Mouse (Mus musculus) olfactory bulb, adult 2 months (tissue): Measurements from ENCODE around the gene N4bp3. TPM values are rescaled to one million over a fixed set of nuclear protein-coding genes. Genes with fewer than 3 reads are reported as not detected.

Experiments used
- H3K27ac ChIP-seq: fragments of 200-500 bp; 2 replicates; pipeline ENCODE4 v1.5.1; 2012; ENCODE audit warnings: low read depth, low read length; ENCODE audit not compliant: insufficient read depth
- H3K4me1 ChIP-seq: fragments of 200-500 bp; 2 replicates; pipeline ENCODE4 v1.6.1; 2012; ENCODE audit warnings: low read length; ENCODE audit not compliant: control insufficient read depth, insufficient read depth
- H3K4me3 ChIP-seq: fragments of 200-500 bp; 2 replicates; pipeline ENCODE4 v1.5.1; 2012; ENCODE audit warnings: mild to moderate bottlenecking, low read depth, low read length, moderate library complexity; ENCODE audit not compliant: insufficient read depth
- CTCF ChIP-seq: fragments of 200-500 bp; IDR thresholded peaks from 2 replicates; pipeline ENCODE4 v1.5.1; 2012; ENCODE audit warnings: low read depth, mild to moderate bottlenecking, low read length, moderate library complexity; ENCODE audit not compliant: insufficient read depth
- POLR2A ChIP-seq: fragments of 200-500 bp; IDR thresholded peaks from 2 replicates; pipeline ENCODE4 v1.6.1; 2012; ENCODE audit warnings: mild to moderate bottlenecking, low read depth, low read length, moderate library complexity; ENCODE audit not compliant: insufficient read depth
- WGBS: fragments of 180-500 bp; shearing (Covaris S2); methylation state at CpG from one replicate; pipeline ENCODE4 v1.1.7; 2018; 5-methylcytosine and 5-hydroxymethylcytosine counted together
- polyA plus RNA-seq: library from polyadenylated mRNA; stranded (reverse); fragments of >200 nt; gene quantifications from 2 replicates; pipeline ENCODE4 v1.2.4, GENCODE M21; 2012; ENCODE audit warnings: low replicate concordance; ENCODE audit not compliant: missing spikeins, insufficient read depth, insufficient read length

The N4bp3 gene
- polyA plus RNA-seq, 1 experiment, result not detected

DNA sequence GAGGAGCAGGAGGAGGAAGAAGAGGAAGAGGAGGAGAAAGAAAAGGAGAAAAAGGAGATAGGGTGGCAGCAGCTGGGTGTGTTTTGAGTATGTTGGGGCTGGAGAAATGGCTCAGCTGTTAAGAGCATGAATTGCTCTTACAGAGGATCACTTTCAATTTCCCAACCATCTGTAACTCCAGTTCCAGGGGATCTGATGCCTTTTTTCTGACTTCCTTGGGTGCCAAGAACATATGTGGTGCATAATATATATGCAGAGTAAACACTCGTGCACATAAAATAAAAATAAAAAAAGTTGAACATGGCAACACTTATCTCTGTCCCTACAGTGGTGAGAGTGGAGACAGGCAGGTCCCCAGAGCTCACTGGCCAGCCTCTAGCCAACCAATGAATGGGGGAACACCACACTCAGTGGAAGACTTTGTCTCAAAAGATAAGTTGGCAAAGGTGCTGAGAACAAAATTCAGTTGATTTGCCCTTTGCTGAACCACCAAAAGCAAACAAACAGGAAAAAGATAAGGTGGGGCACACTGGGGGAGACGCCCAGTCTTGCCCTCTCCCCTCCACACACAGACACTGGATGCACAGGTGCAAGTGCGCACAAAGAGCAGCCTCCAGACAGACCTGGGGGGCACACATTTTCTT is 41.3 kb downstream of the N4bp3 start:
- TF ChIP-seq CTCF (no peak), POLR2A (no peak)
- 86% methylated on average over 3 of the region's 3 CpGs for WGBS
- Histone ChIP-seq H3K4me3 (no peak overlapping the region), H3K27ac (no peak overlapping the region), H3K4me1 (no peaks in the 10 kb centered on the region)

DNA sequence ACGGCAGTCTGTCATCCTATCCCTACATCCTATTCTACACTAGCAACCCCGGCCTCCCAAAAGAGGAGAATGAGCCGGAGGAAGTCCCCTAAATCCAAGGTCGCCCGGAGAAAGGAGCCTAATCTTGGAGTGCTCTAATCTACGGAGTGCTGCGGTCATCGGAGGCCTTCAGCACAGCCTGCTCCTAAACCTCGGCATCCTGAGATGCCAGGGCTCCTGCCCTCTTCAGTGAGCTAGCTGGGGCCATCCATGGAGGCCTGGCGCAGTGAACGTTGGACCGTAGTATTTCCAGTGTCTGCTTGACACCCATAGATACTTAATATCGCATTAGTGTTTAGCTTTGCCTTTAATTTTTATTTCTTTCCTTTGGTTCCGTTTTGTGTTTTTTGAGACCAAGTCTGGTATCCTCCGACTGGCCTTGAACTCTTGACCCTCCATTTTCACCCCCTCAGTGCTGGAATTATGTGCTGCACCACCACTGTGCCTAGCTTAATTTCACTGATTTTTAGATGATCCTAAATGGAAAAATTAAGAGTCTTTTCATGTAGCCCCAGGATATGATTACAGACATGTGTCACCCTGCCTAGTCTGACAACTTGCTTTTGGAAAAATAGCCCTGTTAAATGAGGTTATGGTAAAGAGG is 43.4 kb downstream of the N4bp3 start:
- H3K4me3 ChIP-seq, result peak overlapping the region; percentile 77
- no peaks in the 10 kb centered on the region for H3K4me1 ChIP-seq
- WGBS, result 8% methylated on average over 15 of the region's 15 CpGs
- TF ChIP-seq CTCF, result no peak
- TF ChIP-seq POLR2A, result no peak
- peak overlapping the region; percentile 71 for H3K27ac ChIP-seq

DNA sequence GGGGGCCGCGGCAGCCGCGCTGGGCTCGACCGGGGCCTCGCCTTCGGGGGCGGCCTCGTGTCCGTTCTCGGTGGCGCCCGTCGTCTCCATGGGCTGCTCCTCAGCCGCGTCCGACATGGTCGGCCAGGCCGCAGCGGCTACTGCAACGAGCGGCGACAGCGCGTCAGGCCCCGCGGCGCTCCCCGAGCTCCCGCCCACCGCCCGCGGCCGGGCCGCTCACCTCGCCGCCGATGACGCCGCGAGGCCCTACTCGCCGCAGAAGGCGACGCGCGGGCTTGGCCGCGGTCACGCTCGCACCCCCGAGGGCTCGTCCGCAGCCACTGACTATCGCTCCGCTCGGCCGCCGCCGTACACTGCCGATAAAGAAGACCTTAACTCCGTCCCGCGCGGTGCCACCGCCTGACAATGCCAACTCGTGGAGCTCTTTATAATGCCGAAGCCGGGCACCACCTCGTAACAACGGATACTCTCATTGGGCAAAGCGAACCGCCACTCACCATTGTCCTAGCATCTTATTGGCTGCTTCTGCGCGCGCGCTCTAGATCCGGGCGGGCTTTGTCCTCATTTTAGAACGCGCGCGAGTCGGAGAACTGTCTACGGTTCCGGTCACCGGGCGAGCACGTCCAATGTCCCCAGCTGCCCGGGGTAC is 44.1 kb downstream of the N4bp3 start, which contains the start of gene Hnrnpab:
Gene Hnrnpab, minus strand, starts transcription at position 401 of the 649 bp plus-strand sequence.
- under 1% methylated on average over 90 of the region's 91 CpGs for WGBS
- H3K4me3 ChIP-seq, result peak within 1 kb of the TSS; percentile 84

DNA sequence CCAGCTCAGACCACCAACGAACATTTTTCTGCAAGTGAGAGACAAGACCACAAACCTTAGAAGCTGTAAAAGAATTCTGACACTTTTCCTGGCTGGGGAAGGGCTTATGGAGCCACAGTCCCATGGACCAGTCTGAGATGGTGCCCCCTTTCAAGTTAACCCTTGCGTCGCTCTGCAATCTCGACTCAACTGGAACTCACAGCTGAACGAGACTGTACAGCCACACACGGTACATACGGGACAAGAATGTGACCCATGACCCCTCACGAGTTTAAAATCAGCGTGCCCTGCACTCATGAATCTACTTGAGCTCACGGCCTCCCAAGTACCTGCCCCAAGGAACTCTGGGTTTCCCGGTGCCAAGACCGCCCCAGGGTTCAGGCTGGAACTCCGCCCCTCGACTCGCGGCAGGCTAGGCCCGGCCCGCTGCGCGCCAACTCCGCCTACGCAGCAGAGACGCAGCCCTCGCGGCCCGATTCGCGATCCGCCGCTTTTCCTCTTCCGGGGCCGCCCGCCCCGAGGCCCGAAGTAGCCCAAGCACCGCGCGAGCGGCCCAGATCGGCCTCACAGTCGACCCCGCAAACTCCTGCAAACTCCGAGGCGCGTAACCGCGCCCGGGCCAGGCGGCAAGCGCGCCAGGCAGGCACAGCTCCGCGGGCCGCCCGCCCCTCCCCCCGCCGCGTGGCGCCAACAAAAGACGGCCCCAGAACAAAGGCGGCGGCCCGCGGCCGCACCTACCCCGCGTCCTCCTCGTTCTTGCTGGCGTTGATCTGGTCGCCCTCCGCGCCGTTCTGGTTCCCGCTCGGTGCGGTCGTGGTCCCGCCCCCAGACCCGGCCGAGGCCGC is 44.8 kb downstream of the N4bp3 start:
- no peaks in the 10 kb centered on the region for H3K4me1 ChIP-seq
- TF ChIP-seq POLR2A (peak; percentile 33; the same call in 1 of the 2 replicates), CTCF (no peak)
- under 1% methylated on average over 81 of the region's 81 CpGs for WGBS
- H3K27ac ChIP-seq, result peak overlapping the region; percentile 30
- H3K4me3 ChIP-seq, result peak overlapping the region; percentile 84

More for the DNA sequence above, 44.1 kb downstream of the N4bp3 start, which contains the start of gene Hnrnpab:
- H3K27ac ChIP-seq, result peak within 1 kb of the TSS; percentile 71
- peak; percentile 99 for TF ChIP-seq POLR2A
- TF ChIP-seq CTCF, result peak; percentile 3; the same call in 1 of the 2 replicates
- no peaks in the 10 kb centered on the region for H3K4me1 ChIP-seq

DNA sequence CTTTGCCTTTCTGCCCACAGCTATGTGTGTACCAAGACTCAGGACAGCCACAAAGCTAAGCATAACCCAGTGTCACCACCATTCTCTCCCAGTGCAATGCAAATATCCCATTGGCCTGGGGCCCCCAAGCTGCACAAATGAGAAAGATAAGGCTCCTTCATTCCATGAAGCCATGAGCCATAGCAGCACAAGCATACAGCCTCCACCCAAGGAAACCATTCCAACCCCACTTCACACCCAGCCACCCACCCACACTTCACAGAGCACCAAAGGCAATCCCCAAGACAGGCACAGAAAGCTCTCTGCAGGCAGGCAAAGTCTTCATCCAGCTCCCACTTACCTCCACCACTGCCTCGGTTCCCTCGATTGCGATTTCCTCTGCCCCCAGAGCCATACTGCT is 48.4 kb downstream of the N4bp3 start:
- TF ChIP-seq CTCF, result no peak
- no peak for TF ChIP-seq POLR2A
- Histone ChIP-seq H3K4me1 (no peaks in the 10 kb centered on the region), H3K4me3 (no peak overlapping the region), H3K27ac (no peak overlapping the region)
- WGBS, result 86% methylated on average over 3 of the region's 3 CpGs

DNA sequence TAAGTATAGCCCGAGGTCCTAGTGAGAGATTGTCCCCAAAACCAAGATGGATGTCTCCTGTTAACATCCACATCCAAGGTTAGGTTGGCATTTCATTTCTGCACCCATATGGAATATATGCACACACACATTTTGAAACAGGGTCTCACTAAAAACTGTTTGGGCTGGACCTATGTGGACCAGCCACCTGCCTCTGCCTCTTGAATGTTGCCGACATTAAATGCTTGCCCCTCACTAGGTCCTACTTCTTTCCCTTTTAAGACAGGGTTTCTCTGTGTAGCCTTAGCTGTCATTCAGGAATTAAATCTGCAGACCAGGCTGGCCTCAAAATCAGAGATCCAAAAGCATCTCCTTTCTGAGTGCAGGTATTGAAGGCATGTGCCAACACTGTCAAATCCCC is 53.1 kb downstream of the N4bp3 start:
- Histone ChIP-seq H3K27ac (no peak overlapping the region), H3K4me3 (no peak overlapping the region), H3K4me1 (no peaks in the 10 kb centered on the region)
- TF ChIP-seq POLR2A (no peak), CTCF (no peak)
- 72% methylated on average over 2 of the region's 2 CpGs for WGBS

DNA sequence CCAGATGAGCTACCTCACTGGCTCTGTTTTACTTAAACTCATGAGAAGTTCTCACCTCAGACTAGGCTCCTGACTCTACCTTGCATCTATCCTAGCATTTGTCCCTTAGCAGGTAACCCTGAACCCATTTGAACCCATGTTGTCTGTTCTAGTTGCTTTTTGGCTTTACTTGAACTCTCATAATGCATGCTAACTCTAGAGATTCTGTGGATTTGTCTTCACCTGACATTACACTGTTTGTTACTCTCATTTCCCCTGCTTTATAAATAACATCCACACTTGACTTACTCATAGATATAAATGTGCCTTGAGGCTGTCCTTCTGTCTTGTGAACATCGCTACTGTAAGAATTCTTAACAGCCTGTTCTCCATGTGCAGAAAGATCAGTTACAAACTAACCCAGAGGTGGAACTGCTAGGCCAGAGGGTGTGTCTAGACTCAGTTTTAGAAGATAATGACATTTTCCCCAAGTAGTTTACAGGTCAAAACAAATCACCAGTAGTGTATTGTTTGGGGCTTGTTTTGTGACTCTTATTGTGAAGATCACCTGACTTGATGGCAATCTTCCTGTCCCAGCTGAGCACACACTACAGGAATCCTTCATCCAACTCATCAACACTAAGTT is 55.1 kb downstream of the N4bp3 start:
- Histone ChIP-seq H3K4me1 (no peaks in the 10 kb centered on the region), H3K27ac (no peak overlapping the region), H3K4me3 (no peak overlapping the region)
- TF ChIP-seq CTCF, result no peak
- no peak for TF ChIP-seq POLR2A
- 67% methylated on average over 1 of the region's 1 CpGs for WGBS

DNA sequence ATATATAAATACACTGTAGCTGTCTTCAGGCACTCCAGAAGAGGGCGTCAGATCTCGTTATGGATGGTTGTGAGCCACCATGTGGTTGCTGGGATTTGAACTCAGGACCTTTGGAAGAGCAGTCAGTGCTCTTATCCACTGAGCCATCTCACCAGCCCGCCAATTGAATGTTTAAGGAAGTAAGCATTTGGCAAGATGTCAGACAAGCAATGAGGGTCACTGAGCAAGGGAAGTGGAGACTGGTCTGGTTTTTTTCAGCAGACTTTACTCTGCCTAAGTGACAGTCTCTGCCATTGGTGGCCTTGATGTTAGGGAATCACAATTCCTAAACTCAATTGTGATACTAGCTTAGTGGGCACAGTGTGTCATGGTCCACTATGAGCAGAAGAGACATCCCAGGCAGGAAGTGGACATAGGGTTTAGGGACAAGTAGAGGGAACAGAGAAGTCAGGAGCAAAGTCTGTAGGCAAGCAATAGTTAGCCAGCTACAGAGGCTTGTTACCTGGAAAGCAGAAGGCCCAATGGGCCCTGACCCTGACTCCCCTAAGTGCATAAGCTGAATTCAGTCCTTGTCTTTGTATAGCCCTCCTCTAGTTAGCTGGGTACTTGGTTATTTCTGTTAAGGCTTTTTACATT is 55.8 kb downstream of the N4bp3 start:
- WGBS, result 64% methylated on average over 3 of the region's 3 CpGs
- Histone ChIP-seq H3K4me3 (no peak overlapping the region), H3K27ac (no peak overlapping the region), H3K4me1 (no peaks in the 10 kb centered on the region)
- TF ChIP-seq CTCF (no peak), POLR2A (no peak)
